In genomic region chr16:93384039-93384537, GRCm38 (mm10) we compare ENCODE assay signal across 17 mouse cellular contexts.
DNase-seq lines count a peak whose midpoint lies in the region.
"Had no signal": no experiment of that assay in that cellular context is flagged by ENCODE, and none has a peak within 500 bp of the region (broad histone marks: within the 10 kb centered on the region; RNA-seq: fewer than 3 reads in every experiment).

No protein-coding gene starts in this region.

- intact Hi-C loops in left cerebral cortex, postnatal 4 days (cut with DNase I): no loop called here
- intact Hi-C loops in left cerebral cortex, postnatal 36 days (cut with DNase I): no loop called here

- DNase-seq in left cerebral cortex, adult 18-20 months (ENCODE audit: low spot score in 2 of 2): peak; percentile 33 to 35
- DNase-seq in left cerebral cortex, postnatal 4 days: no peak
- DNase-seq in right cerebral cortex, adult 18-20 months: peak; percentile 58
- no peak for DNase-seq in right cerebral cortex, postnatal 4 days
- peak; percentile 21 to 38 for DNase-seq in left cerebral cortex, postnatal 36 days (ENCODE audit: low spot score in 2 of 2)
- DNase-seq in telencephalon, adult 2 months (ENCODE audit: low read depth, low spot score): peak; percentile 71
- no peak for DNase-seq in embryo, embryonic 10 days (ENCODE audit: low spot score)
- no peak for DNase-seq in spleen, postnatal 14 days (ENCODE audit: low spot score in 2 of 2)
- DNase-seq: adrenal gland, adult 2 months; adrenal gland, postnatal 25 days; cerebellum, adult 2 months; cerebellum, postnatal 10 days; embryo, embryonic 11 days; gastrocnemius, postnatal 10 days; heart, adult 18-20 months; heart, postnatal 10 days; heart, postnatal 4 days had no signal

Comparison
In these comparisons a context has a peak if more than half of its experiments do, and no peak if none do; other contexts are left out.
1. DNase-seq: peak in left cerebral cortex, adult 18-20 months (2 of 2), right cerebral cortex, adult 18-20 months (single experiment), left cerebral cortex, postnatal 36 days (2 of 2) and telencephalon, adult 2 months (single experiment); none in left cerebral cortex, postnatal 4 days (single experiment), right cerebral cortex, postnatal 4 days (single experiment), embryo, embryonic 10 days (single experiment) and spleen, postnatal 14 days (0 of 2).